Mouse (Mus musculus) testis, adult 2 months (tissue): ENCODE results near the gene Alox5ap.

Source experiments
- CTCF ChIP-seq: fragments of 200-500 bp; IDR thresholded peaks from 2 replicates; pipeline ENCODE4 v1.5.1; 2012; ENCODE audit warnings: low read depth, mild to moderate bottlenecking, inconsistent platforms, low read length, moderate library complexity; ENCODE audit not compliant: control insufficient read depth, insufficient read depth, insufficient replicate concordance
- POLR2A ChIP-seq: fragments of 200-500 bp; IDR thresholded peaks from 2 replicates; pipeline ENCODE4 v1.6.1; 2012; ENCODE audit warnings: low read depth, mild to moderate bottlenecking, inconsistent platforms, low read length, moderate library complexity; ENCODE audit not compliant: control insufficient read depth

- TF ChIP-seq CTCF (no peak), POLR2A (no peak)
Measured at GRCm38 (mm10) chr5:149316926-149317325, 52.4 kb downstream of the Alox5ap start.
